Mouse (Mus musculus) neural tube, embryonic 13.5 days (tissue): ENCODE measurements at regions not wholly inside any gene's neighbourhood (a gene's known extent, or its start where the extent isn't known, plus 50 kb on each side); places are given as distances from the start of the nearest gene placed in this dataset.

Experiments
- ATAC-seq: fragments of 200-750 bp; cut with Nextera tagmentation; 2 replicates; pipeline ENCODE4 v1.8.0; 2017; ENCODE audit warnings: low read depth, mild to moderate bottlenecking, moderate TSS enrichment, moderate library complexity
- H3K27ac ChIP-seq: fragments of 300-500 bp; sonication (generic); replicated peaks from 2 replicates; pipeline ENCODE4 v1.5.1; 2015; ENCODE audit warnings: moderate library complexity, mild to moderate bottlenecking, inconsistent platforms
- H3K27me3 ChIP-seq: fragments of 300-500 bp; sonication (generic); 2 replicates; pipeline ENCODE4 v1.6.1; 2015; ENCODE audit warnings: mild to moderate bottlenecking, inconsistent platforms
- H3K36me3 ChIP-seq: fragments of 300-500 bp; sonication (generic); 2 replicates; pipeline ENCODE4 v1.6.1; 2015; ENCODE audit warnings: mild to moderate bottlenecking, inconsistent platforms
- H3K4me1 ChIP-seq: fragments of 300-500 bp; sonication (generic); replicated peaks from 2 replicates; pipeline ENCODE4 v1.6.1; 2015; ENCODE audit warnings: inconsistent platforms
- H3K4me2 ChIP-seq: fragments of 300-500 bp; sonication (generic); 2 replicates; pipeline ENCODE4 v1.6.1; 2015; ENCODE audit warnings: inconsistent platforms, mild to moderate bottlenecking, moderate library complexity
- H3K4me3 ChIP-seq: fragments of 300-500 bp; sonication (generic); 2 replicates; pipeline ENCODE4 v1.5.1; 2015; ENCODE audit warnings: mild to moderate bottlenecking, inconsistent platforms
- H3K9ac ChIP-seq: fragments of 300-500 bp; sonication (generic); 2 replicates; pipeline ENCODE4 v1.6.1; 2015; ENCODE audit warnings: moderate library complexity, mild to moderate bottlenecking, inconsistent platforms
- H3K9me3 ChIP-seq: fragments of 300-500 bp; sonication (generic); 2 replicates; pipeline ENCODE4 v1.6.1; 2016; ENCODE audit warnings: inconsistent platforms
- WGBS: fragments of 180-500 bp; shearing (Covaris S2); methylation state at CpG from one replicate; pipeline ENCODE4 v1.1.7; 2015; 5-methylcytosine and 5-hydroxymethylcytosine counted together

GRCm38 (mm10) chr3:128575339-128576129 is 624.1 kb upstream of the Pitx2 start:
- WGBS, result 73% methylated on average over 2 of the region's 2 CpGs
- Histone ChIP-seq H3K27ac (no peak overlapping the region), H3K36me3 (no peaks in the 10 kb centered on the region), H3K4me3 (no peak overlapping the region), H3K9ac (no peak overlapping the region), H3K4me1 (no peaks in the 10 kb centered on the region), H3K9me3 (no peaks in the 10 kb centered on the region), H3K4me2 (no peak overlapping the region), H3K27me3 (no peaks in the 10 kb centered on the region)
- ATAC-seq, result no peak

- H3K4me2 ChIP-seq, result no peak overlapping the region
- no peaks in the 10 kb centered on the region for H3K9me3 ChIP-seq
- no peak overlapping the region for H3K4me3 ChIP-seq
- WGBS, result 86% methylated on average over 3 of the region's 3 CpGs
- H3K36me3 ChIP-seq, result no peaks in the 10 kb centered on the region
- no peak overlapping the region for H3K27ac ChIP-seq
- no peak for ATAC-seq
- no peaks in the 10 kb centered on the region for H3K27me3 ChIP-seq
- no peaks in the 10 kb centered on the region for H3K4me1 ChIP-seq
- no peak overlapping the region for H3K9ac ChIP-seq
Measured at GRCm38 (mm10) chr3:128570551-128570950, 629.1 kb upstream of the Pitx2 start.

GRCm38 (mm10) chr3:128565386-128565785 is 634.3 kb upstream of the Pitx2 start:
- no peaks in the 10 kb centered on the region for H3K36me3 ChIP-seq
- no peak overlapping the region for H3K9ac ChIP-seq
- H3K27me3 ChIP-seq, result no peaks in the 10 kb centered on the region
- ATAC-seq, result no peak
- 84% methylated on average over 8 of the region's 8 CpGs for WGBS
- no peaks in the 10 kb centered on the region for H3K4me1 ChIP-seq
- H3K4me3 ChIP-seq, result no peak overlapping the region
- H3K27ac ChIP-seq, result no peak overlapping the region
- no peaks in the 10 kb centered on the region for H3K9me3 ChIP-seq
- H3K4me2 ChIP-seq, result no peak overlapping the region

GRCm38 (mm10) chr3:128546416-128547327 is 650.5 kb upstream of the Fam241a start:
- Histone ChIP-seq H3K36me3 (no peaks in the 10 kb centered on the region), H3K4me3 (no peak overlapping the region), H3K27ac (peak overlapping the region; percentile 62), H3K27me3 (no peaks in the 10 kb centered on the region), H3K4me1 (peaks cover 9% of the 10 kb centered on the region), H3K9me3 (no peaks in the 10 kb centered on the region), H3K9ac (no peak overlapping the region), H3K4me2 (no peak overlapping the region)
- ATAC-seq, result peak; percentile 95
- 45% methylated on average over 9 of the region's 9 CpGs for WGBS

GRCm38 (mm10) chr3:128525427-128525826 is 629.3 kb upstream of the Fam241a start:
- Histone ChIP-seq H3K4me2 (no peak overlapping the region), H3K27me3 (no peaks in the 10 kb centered on the region)

GRCm38 (mm10) chr3:128520671-128521103 is 624.6 kb upstream of the Fam241a start:
- peak; percentile 70 for ATAC-seq
- H3K9ac ChIP-seq, result no peak overlapping the region
- peaks cover 17% of the 10 kb centered on the region for H3K4me1 ChIP-seq
- peak overlapping the region; percentile 44 for H3K4me2 ChIP-seq
- H3K4me3 ChIP-seq, result no peak overlapping the region
- 0 out of 2 replicates have a peak overlapping the region, but pooled peaks have one; percentile 16 for H3K27ac ChIP-seq
- no peaks in the 10 kb centered on the region for H3K9me3 ChIP-seq
- 47% methylated on average over 7 of the region's 7 CpGs for WGBS
- H3K36me3 ChIP-seq, result no peaks in the 10 kb centered on the region
- no peaks in the 10 kb centered on the region for H3K27me3 ChIP-seq

More at GRCm38 (mm10) chr3:128525427-128525826, 629.3 kb upstream of the Fam241a start:
- no peaks in the 10 kb centered on the region for H3K36me3 ChIP-seq
- no peak for ATAC-seq
- peaks cover 5% of the 10 kb centered on the region for H3K4me1 ChIP-seq
- WGBS, result 91% methylated on average over 4 of the region's 4 CpGs
- H3K27ac ChIP-seq, result no peak overlapping the region
- no peak overlapping the region for H3K9ac ChIP-seq
- no peaks in the 10 kb centered on the region for H3K9me3 ChIP-seq
- H3K4me3 ChIP-seq, result no peak overlapping the region

GRCm38 (mm10) chr3:128519913-128520316 is 623.8 kb upstream of the Fam241a start:
- ATAC-seq, result 0 out of 2 replicates have a peak, but pooled peaks have one; percentile 68
- Histone ChIP-seq H3K27ac (0 out of 2 replicates have a peak overlapping the region, but pooled peaks have one; percentile 16), H3K4me1 (peaks cover 17% of the 10 kb centered on the region), H3K9me3 (no peaks in the 10 kb centered on the region), H3K4me3 (no peak overlapping the region), H3K4me2 (peak overlapping the region; percentile 44), H3K9ac (no peak overlapping the region), H3K27me3 (no peaks in the 10 kb centered on the region), H3K36me3 (no peaks in the 10 kb centered on the region)
- WGBS, result 27% methylated on average over 6 of the region's 6 CpGs

GRCm38 (mm10) chr3:128518806-128519205 is 622.7 kb upstream of the Fam241a start:
- Histone ChIP-seq H3K4me2 (no peak overlapping the region), H3K27me3 (no peaks in the 10 kb centered on the region), H3K9me3 (no peaks in the 10 kb centered on the region), H3K4me3 (no peak overlapping the region), H3K4me1 (peaks cover 17% of the 10 kb centered on the region), H3K36me3 (no peaks in the 10 kb centered on the region), H3K27ac (no peak overlapping the region), H3K9ac (no peak overlapping the region)
- 72% methylated on average over 4 of the region's 4 CpGs for WGBS
- ATAC-seq, result no peak

- ATAC-seq, result no peak
- Histone ChIP-seq H3K9me3 (no peaks in the 10 kb centered on the region), H3K9ac (no peak overlapping the region), H3K36me3 (no peaks in the 10 kb centered on the region), H3K4me1 (no peaks in the 10 kb centered on the region), H3K27me3 (no peaks in the 10 kb centered on the region), H3K4me3 (no peak overlapping the region), H3K4me2 (no peak overlapping the region), H3K27ac (no peak overlapping the region)
- WGBS, result 63% methylated on average over 3 of the region's 3 CpGs
Measured at GRCm38 (mm10) chr3:128471111-128471510, 575.0 kb upstream of the Fam241a start.

- Histone ChIP-seq H3K27me3 (no peaks in the 10 kb centered on the region), H3K9me3 (no peaks in the 10 kb centered on the region), H3K27ac (no peak overlapping the region), H3K4me2 (no peak overlapping the region), H3K9ac (no peak overlapping the region), H3K36me3 (no peaks in the 10 kb centered on the region), H3K4me1 (no peaks in the 10 kb centered on the region), H3K4me3 (no peak overlapping the region)
- no peak for ATAC-seq
Measured at GRCm38 (mm10) chr3:128429706-128430105, 533.6 kb upstream of the Fam241a start.

GRCm38 (mm10) chr3:128415568-128415967 is 519.4 kb upstream of the Fam241a start:
- no peaks in the 10 kb centered on the region for H3K4me1 ChIP-seq
- H3K4me3 ChIP-seq, result no peak overlapping the region
- ATAC-seq, result no peak
- 94% methylated on average over 2 of the region's 2 CpGs for whole genome bisulfite sequencing
- H3K27ac ChIP-seq, result no peak overlapping the region
- no peaks in the 10 kb centered on the region for H3K9me3 ChIP-seq
- H3K27me3 ChIP-seq, result no peaks in the 10 kb centered on the region
- H3K36me3 ChIP-seq, result no peaks in the 10 kb centered on the region
- H3K9ac ChIP-seq, result no peak overlapping the region
- no peak overlapping the region for H3K4me2 ChIP-seq

- no peak overlapping the region for H3K27ac ChIP-seq
- H3K4me2 ChIP-seq, result no peak overlapping the region
- WGBS, result 69% methylated on average over 1 of the region's 1 CpGs
- no peaks in the 10 kb centered on the region for H3K9me3 ChIP-seq
- H3K9ac ChIP-seq, result no peak overlapping the region
- no peak for ATAC-seq
- no peaks in the 10 kb centered on the region for H3K27me3 ChIP-seq
- H3K4me3 ChIP-seq, result no peak overlapping the region
- no peaks in the 10 kb centered on the region for H3K36me3 ChIP-seq
- H3K4me1 ChIP-seq, result no peaks in the 10 kb centered on the region
Measured at GRCm38 (mm10) chr3:128413481-128413880, 517.4 kb upstream of the Fam241a start.
